Mouse (Mus musculus) T-cell, adult 2 months (primary cell): ENCODE measurements around the gene Mpc1.

ENCODE experiments used
- DNase-seq: peaks from one replicate; pipeline ENCODE4 v3.0.0; 2022; ENCODE audit warnings: low spot score

Gene Mpc1

DNA sequence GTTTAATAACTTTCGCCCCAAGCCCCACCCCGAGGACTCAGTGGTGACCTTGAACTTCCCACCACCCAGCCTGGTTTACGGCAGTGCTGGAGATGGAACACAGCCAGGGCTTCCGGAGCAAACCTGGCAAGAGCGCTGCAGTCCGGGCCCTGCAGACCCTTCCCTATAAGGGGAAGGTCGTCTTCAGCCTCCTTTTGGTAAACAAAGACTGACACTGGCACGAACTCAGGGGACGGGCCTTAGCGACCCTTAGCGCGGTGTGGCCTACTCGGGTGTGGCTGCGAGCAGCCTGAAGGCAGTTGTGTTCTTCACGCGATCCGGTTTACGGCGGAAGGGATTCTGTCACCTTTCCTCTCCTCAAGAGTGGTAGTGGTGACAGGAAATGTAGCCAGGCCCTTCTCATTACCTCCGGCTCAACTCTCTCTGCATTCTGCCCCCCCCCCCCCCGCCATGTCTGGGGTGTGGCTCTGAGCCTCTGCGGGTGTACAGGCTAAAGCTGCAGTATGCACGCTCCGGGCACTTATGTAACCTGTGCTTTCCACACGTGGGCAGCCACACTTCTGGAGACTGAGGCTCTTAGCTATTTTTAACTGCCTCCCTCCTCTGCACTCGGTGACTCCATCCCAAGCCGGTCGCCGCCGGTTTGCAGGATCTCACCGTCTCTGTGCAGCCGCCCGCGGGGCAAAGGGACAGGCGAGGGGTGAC lies at the start of gene Mpc1:
Mpc1 (plus strand) TSS at position 84 of the 705 bp plus-strand sequence.
- peak; percentile 74 for DNase-seq

DNA sequence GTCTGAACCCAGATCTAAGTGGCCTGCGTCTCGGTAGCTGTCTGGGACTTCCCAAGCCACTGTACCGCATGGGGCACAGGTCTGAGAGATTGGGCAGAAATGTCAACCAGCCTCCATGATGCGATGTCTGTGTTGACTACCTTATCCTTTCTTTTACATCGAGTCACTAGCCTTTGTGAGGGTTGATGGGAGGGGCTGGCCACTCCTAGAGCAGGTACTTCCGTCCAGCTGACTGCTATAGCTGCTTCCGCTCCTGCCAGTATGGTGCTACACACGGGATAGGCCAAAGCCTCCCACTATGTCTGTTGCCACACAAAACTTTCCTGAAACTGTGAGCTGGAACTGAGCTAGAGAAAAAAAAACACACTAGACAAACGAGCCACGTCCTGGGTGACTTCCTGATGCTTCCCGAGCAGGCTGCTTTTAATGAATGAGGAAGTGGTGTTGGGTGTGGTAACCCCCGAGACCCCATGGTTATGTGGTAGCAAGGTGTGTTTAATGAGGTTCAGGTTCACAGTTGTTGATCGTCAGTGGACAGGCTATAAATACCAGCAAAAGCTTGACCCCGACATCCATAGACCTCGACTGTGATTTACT lies 49.0 kb upstream of the Mpc1 start:
- DNase-seq: no peak

DNA sequence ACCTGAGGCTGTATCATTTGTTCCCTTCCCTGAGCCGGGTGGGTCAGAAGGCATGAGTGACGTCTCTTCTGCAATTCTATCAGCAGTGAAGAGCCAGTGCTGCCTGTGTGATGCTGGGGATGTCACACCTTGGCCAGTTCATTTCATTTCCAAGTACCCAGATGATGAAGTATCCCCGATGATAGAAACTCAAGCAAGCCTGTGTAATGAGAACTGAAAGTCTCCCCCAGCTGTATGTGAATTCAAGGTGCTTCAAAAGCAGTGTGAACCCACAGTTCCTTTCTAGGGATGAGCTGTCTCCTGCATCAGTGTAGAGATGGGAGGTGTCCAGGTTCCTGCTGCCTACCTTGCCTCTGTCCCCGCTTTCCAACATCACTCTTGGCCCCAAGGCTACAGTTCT lies 48.2 kb upstream of the Mpc1 start:
- no peak for DNase-seq

DNA sequence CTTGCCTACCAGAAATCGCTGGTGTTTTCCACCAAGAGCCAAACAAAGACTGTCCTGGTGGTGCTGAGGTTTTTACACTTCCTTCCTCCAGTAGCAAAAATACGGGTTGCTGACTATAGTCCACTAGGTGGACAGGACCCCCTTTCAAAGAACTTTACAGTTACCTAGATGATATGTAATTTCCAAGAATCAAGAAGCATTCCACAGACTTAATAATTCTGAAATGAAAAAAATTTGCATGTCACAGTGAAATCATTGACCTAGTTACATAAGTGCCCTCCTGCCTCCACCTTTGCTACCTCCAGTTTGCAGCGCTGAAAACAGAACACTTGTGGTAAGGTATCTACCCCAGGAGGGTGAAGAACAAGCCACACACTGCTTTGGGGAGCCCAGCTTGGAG lies 47.0 kb upstream of the Mpc1 start, which contains the start of gene Ccr6:
Ccr6 (plus strand) TSS at position 301 of the 400 bp plus-strand sequence.
- no peak for DNase-seq

DNA sequence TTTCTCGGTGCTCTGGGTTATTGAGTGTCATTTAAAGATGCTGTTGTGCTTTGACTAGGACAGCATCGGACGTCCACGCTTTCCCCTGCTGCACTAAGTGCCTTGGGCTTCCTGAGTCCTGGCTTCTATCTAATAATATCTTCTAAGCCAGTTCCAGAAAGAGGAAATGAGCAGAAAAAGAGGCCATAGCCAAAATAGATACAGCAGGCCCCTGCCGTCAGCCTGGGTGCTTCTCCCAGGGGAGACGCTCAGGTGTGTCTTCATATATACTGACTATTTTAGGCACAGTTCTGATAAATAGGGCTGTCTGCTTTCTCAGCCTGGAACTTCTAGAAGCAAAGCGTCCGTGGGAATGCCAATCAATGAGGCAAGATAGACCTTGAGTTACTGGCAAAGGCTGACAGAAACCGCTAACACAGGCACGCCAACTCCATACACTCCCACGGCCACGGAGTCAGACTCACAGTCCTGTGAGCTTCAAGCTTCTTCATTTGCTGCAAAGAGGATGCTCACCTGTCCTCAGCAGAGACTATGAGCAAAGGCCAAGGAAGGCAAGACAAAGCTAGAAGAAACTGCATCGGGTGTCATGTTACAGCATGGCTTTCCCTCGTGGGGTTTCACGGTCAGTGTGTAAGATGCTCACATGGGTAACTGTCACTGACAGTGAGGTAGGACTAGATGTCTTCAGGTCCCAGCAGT lies 44.5 kb upstream of the Mpc1 start:
- DNase-seq: no peak

DNA sequence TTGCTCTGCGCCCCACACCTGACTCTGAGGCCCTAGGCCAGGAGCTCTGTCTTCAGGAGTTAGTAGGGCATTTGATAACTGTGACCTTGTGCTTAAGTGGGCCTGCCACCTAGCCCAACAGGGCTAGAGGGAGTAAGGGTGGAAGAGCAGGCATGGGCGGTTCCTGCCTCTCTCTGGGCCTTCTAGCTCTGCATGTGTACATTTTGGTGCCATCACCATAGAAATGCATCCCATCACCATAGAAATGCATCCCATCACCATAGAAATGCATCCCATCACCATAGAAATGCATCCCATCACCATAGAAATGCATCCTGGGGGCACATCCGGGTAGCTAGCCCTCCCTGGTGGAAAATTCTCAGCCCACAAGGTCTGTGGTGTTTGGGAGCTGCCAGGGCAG lies 43.1 kb upstream of the Mpc1 start:
- no peak for DNase-seq

GRCm38 (mm10) chr17:8240517-8240916 lies 42.2 kb upstream of the Mpc1 start:
- no peak for DNase-seq

GRCm38 (mm10) chr17:8241645-8242044 lies 41.1 kb upstream of the Mpc1 start:
- no peak for DNase-seq

- no peak for DNase-seq
These were observed 40.5 kb upstream of the Mpc1 start for GRCm38 (mm10) chr17:8242186-8242585.

GRCm38 (mm10) chr17:8244124-8244523 lies 38.6 kb upstream of the Mpc1 start:
- DNase-seq: no peak

DNA sequence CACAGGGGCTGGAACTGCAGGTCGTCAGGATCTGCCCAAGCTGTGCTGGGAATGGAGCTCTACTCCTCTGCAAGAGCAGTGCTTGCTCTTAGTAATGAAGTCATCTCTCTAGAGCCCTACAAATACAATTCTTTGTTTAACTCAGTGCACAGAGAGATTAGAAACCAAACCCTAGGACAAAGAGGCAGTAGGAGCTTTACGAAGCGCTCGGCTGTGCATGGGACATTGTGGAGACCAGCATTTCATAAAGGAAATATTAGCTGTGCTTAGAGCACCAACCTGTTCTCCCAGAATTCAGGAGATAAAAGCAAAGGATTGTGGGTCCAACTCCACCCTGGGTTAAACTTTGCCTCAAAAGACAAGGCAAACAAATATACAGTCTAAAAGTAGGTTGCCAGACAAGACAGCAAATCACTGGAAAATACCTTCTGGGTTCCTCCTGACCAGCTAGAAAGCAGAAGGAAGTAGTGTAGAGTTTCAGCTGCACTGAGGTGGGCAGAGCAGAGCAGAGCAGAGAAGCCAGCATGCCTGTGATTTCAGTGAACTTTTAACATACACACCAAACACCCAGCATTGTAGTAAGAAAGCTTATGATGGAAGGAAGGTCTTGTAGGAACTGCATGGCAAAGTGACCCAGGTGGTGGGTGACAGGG lies 36.5 kb upstream of the Mpc1 start:
- DNase-seq: no peak

- DNase-seq: no peak
These were observed 31.0 kb upstream of the Mpc1 start for GRCm38 (mm10) chr17:8251704-8252103.

GRCm38 (mm10) chr17:8254268-8254667 lies 28.4 kb upstream of the Mpc1 start:
- DNase-seq: no peak

GRCm38 (mm10) chr17:8254914-8255313 lies 27.8 kb upstream of the Mpc1 start:
- DNase-seq: no peak

- DNase-seq: no peak
These were observed 27.1 kb upstream of the Mpc1 start for GRCm38 (mm10) chr17:8255583-8255982.

- DNase-seq: no peak
These were observed 25.7 kb upstream of the Mpc1 start for GRCm38 (mm10) chr17:8256982-8257381.

DNA sequence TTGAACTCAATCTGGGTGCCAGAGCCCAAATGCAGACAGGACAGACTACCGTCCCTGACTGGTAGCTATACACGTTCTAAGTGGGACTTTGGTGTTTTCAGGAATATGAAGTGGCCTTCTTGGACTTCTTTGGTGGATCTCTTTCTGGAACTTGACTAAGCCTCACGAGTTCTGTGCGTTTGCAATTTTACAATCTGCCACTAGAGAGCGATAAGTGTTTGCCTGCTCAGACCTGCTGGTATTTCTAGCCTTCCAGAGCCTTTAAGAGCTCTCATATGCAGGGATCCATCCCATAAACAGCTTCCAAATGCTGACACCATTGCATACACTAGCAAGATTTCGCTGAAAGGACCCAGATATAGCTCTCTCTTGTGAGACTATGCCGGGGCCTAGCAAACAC lies 18.1 kb upstream of the Mpc1 start:
- peak; percentile 48 for DNase-seq

DNA sequence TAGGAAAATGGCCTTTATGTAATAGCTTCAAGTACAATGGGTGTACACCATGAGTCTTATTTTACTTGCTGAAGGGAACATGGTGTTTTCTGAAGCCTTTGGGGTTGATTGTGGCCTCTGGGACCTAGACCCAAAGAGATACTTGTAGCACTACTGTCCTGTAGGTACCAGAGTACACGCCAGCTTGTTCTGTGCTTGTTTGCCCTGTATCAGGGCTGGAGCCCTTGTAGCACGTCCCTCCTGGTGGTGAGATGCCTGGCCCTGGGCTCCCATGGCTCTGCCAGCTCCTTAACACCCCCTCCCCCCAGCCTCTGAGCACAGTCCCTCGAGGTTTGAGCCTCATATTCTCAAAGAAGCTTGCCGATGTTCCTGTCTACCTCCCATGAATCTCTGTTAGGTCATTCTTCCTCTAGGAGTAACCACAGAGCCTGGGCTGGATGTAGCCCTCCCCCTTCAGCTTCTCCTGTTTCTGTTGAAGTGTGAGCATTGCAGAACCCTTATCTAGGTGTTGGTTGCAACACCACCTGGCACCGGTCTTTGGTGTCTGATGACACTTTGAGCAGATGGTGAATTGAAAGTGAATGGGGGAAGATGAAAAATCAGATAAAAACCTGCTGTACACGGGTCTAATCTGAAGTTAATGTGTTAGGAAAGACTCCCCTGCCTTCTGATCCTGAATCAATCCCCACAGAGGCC lies 10.5 kb upstream of the Mpc1 start:
- DNase-seq: no peak

DNA sequence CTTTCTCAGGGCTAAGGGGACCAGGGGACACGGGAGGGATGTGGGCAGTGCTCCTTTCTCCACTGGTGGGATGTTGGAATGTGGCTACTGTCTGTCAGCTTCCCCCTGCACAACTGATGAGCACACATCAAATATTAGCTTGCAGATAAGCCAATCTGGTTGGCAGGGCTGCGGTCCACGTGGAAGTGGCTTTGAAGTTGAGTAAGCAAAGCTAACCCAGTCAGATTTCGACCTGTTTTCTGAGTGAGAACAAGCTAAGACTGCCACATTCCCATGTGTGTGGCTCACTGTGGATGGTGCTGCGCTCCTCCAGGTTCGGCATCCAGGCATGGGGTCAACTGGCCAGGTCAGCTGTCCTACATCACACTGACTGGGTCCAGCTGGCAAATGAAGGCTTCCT lies 9.8 kb upstream of the Mpc1 start:
- no peak for DNase-seq

GRCm38 (mm10) chr17:8276071-8276470 lies 6.6 kb upstream of the Mpc1 start:
- DNase-seq: no peak

GRCm38 (mm10) chr17:8276680-8277079 lies 6.0 kb upstream of the Mpc1 start:
- DNase-seq: no peak

DNA sequence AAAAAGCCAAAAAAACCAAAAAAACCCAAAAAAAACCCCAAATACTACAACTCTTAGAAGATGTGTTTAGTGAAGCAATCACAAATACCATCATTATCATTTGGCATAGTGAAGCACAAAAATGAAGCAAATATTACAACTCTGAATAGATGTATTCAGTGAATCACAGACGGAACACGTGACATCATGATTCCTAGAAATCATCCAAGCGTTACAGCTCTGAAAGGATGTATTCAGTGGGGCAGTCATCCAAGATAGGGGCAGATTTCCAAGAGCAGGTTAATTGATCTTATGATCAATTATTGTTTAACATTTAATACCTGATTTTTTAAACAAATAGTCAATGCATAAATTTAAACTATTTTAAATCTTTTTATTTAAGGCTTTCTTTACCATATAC lies 5.4 kb upstream of the Mpc1 start:
- DNase-seq: no peak
